Mouse (Mus musculus) embryonic fibroblast, embryonic 13.5 days (primary cell): ENCODE measurements around the gene Gzme.

Source experiments
- CTCF ChIP-seq: IDR thresholded peaks from 2 replicates; pipeline ENCODE4 v1.5.1; 2011; ENCODE audit warnings: mild to moderate bottlenecking, control low read depth, low read length, moderate library complexity, borderline replicate concordance; ENCODE audit not compliant: insufficient read depth
- POLR2A ChIP-seq: IDR thresholded peaks from 2 replicates; pipeline ENCODE4 v1.6.1; 2011; ENCODE audit warnings: low read depth, mild to moderate bottlenecking, control low read depth, low read length, moderate library complexity

DNA sequence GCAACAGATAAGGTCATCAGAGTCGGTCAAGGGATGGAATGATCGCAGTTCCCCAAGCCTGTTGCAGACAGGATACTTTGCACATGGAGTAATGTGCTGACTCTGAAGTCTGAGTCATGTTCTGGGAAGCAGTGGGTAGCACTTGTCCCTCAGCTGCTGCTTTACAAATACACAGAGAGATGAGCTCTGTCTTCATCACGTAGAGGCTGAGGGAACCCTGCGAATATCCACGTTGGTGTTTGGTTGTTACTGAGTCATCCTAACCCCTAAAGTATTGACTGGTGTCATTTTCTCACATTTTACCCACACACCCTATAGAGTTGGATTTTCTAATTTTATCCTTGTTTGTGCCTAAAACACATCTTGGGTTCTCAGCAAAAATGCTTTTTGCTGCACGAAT is 47.6 kb upstream of the Gzme start:
- TF ChIP-seq POLR2A, result no peak
- TF ChIP-seq CTCF, result no peak
